Mouse (Mus musculus) testis, adult 2 months (tissue): ENCODE results near the gene Pex11g. TPM values are rescaled to one million over a fixed set of nuclear protein-coding genes. Genes with fewer than 3 reads are reported as not detected.
A peak's percentile ranks its signal among the peaks of the same experiment; 100 is the strongest.

ENCODE experiments used
- H3K27ac ChIP-seq: fragments of 200-500 bp; 2 replicates; pipeline ENCODE4 v1.5.1; 2012; ENCODE audit warnings: low read depth, low read length; ENCODE audit not compliant: control insufficient read depth, insufficient read depth
- H3K27me3 ChIP-seq: fragments of 200-500 bp; 2 replicates; pipeline ENCODE4 v1.6.1; 2012; ENCODE audit warnings: mild to moderate bottlenecking, low read length, moderate library complexity; ENCODE audit not compliant: control insufficient read depth, insufficient read depth
- H3K36me3 ChIP-seq: fragments of 200-500 bp; 2 replicates; pipeline ENCODE4 v1.6.1; 2012; ENCODE audit warnings: mild to moderate bottlenecking, low read length; ENCODE audit not compliant: control insufficient read depth, insufficient read depth
- H3K4me1 ChIP-seq: fragments of 200-500 bp; 2 replicates; pipeline ENCODE4 v1.6.1; 2012; ENCODE audit warnings: low read length; ENCODE audit not compliant: control insufficient read depth, insufficient read depth
- H3K4me3 ChIP-seq: fragments of 200-500 bp; 2 replicates; pipeline ENCODE4 v1.5.1; 2012; ENCODE audit warnings: low read depth, mild to moderate bottlenecking, low read length, moderate library complexity, mixed read lengths; ENCODE audit not compliant: control insufficient read depth
- CTCF ChIP-seq: fragments of 200-500 bp; IDR thresholded peaks from 2 replicates; pipeline ENCODE4 v1.5.1; 2012; ENCODE audit warnings: low read depth, mild to moderate bottlenecking, inconsistent platforms, low read length, moderate library complexity; ENCODE audit not compliant: control insufficient read depth, insufficient read depth, insufficient replicate concordance
- POLR2A ChIP-seq: fragments of 200-500 bp; IDR thresholded peaks from 2 replicates; pipeline ENCODE4 v1.6.1; 2012; ENCODE audit warnings: low read depth, mild to moderate bottlenecking, inconsistent platforms, low read length, moderate library complexity; ENCODE audit not compliant: control insufficient read depth
- polyA plus RNA-seq: library from polyadenylated mRNA; depleted of rRNA; stranded (reverse); fragments of >200 nt; gene quantifications from 2 replicates; pipeline ENCODE4 v1.2.3, GENCODE M21; 2012

The Pex11g gene
- polyA plus RNA-seq, 1 experiment = 47.9 TPM

DNA sequence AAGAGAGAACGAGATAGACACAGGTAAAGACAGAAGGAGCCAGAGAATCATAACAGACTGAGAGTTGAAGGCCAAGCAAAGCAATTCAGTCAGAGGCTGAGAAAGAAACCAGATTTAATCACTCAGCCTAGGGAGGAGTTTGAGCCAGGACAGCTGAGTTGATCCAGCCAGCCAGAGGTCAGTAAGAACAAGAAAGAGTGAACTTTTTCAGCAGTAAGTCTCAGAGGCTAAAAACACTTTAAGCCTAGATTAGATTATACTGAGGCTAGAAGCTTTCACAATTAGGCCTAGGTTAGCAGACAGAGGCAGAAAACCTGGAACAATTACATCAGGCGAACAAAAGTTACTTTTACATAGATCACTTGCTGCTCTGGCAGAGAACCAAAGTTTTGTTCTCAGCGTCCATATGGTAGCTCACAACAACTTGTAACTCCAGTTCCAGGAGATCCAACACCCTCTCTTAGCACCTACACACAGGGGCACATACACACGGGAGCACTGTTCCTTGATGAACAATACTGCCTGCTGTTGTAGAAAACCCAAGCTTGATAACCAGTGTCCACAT is 12.8 kb upstream of the Pex11g start:
- TF ChIP-seq CTCF (no peak), POLR2A (no peak)
- Histone ChIP-seq H3K4me3 (no peak overlapping the region), H3K27ac (no peak overlapping the region), H3K27me3 (no peaks in the 10 kb centered on the region), H3K4me1 (peaks cover 12% of the 10 kb centered on the region), H3K36me3 (no peaks in the 10 kb centered on the region)

DNA sequence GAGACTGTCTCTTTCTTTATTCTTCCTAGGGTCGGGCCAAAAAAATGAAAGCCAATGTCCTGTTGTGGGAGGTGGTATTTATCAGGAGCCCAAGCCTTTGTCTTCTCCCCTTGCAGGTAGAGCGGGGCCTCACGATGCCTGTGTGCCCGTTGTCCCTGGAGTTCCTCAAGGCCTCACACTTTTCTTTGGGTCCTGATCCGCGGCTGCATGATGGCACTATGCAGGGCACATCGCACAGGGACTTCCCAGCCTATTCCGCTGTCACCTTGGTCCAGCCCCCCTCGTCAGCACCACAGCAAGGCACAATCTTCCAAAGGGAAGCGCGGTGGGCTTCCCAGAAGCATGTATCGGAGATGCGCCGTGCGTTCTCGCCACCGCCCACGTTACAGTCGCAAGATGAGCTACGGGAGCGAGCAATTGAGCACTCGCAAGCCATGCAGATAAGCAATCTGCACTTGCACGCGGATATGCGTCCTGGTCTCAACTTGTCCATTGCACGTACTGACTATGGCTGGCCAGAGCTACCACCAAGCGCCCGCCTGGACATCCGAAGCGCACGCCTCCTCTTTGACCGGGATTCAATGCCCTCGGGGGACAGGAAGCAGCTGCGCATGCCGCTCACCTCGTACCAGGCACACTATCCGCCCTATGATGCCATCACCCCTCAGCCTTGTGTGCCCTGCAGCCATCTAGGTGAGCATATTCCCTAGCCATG is 8.4 kb upstream of the Pex11g start:
- Histone ChIP-seq H3K36me3 (no peaks in the 10 kb centered on the region), H3K27me3 (no peaks in the 10 kb centered on the region), H3K27ac (no peak overlapping the region), H3K4me1 (peaks cover 4% of the 10 kb centered on the region), H3K4me3 (peak overlapping the region; percentile 72)
- no peak for TF ChIP-seq POLR2A
- TF ChIP-seq CTCF = no peak

DNA sequence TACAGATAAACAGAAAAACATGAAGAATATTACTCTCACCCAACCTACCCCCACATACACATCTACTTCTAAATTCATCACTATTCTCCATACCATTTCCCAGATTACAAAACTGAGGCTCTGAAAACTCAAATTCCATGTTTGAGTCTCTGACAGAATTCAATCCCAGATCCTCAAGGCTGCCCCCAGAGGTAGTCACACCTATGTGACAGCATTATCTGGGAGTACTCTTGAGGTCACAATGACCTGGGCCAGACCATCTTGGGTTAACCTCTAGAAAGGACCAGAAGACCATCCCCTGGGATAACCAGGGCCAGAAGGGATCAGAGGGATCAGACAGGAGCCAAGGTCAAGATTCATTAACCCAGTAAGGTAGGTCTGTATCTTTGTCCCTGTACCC is 3.1 kb upstream of the Pex11g start, which contains the start of gene Tex45:
Gene Tex45 (plus strand): TSS at position 301 of the 400 bp plus-strand sequence.
- H3K36me3 ChIP-seq = no peaks in the 10 kb centered on the region
- TF ChIP-seq CTCF = no peak
- no peak for TF ChIP-seq POLR2A
- H3K27ac ChIP-seq = no peak within 1 kb of the TSS
- peak within 1 kb of the TSS; percentile 82 for H3K4me3 ChIP-seq
- no peaks in the 10 kb centered on the region for H3K27me3 ChIP-seq
- peaks cover 3% of the 10 kb centered on the region for H3K4me1 ChIP-seq

DNA sequence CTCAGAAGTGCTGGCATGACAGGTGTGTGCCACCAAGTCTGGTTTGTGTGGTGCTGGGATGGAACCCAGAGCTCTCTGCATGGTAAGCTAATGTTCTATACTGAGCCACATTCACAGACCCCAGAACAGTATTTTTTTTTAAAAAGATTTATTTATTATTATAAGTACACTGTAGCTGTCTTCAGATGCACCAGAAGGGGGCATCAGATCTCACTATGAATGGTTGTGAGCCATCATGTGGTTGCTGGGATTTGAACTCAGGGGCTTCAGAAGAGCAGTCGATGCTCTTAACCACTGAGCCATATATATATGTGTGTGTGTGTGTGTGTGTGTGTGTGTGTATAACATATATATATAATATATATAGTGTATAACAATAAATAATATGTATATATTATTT is 1.4 kb upstream of the Pex11g start:
- H3K36me3 ChIP-seq = no peaks in the 10 kb centered on the region
- peaks cover 3% of the 10 kb centered on the region for H3K4me1 ChIP-seq
- H3K27ac ChIP-seq = no peak overlapping the region
- no peak overlapping the region; the same call in 1 of the 2 replicates for H3K4me3 ChIP-seq
- TF ChIP-seq POLR2A (no peak), CTCF (no peak)
- no peaks in the 10 kb centered on the region for H3K27me3 ChIP-seq

DNA sequence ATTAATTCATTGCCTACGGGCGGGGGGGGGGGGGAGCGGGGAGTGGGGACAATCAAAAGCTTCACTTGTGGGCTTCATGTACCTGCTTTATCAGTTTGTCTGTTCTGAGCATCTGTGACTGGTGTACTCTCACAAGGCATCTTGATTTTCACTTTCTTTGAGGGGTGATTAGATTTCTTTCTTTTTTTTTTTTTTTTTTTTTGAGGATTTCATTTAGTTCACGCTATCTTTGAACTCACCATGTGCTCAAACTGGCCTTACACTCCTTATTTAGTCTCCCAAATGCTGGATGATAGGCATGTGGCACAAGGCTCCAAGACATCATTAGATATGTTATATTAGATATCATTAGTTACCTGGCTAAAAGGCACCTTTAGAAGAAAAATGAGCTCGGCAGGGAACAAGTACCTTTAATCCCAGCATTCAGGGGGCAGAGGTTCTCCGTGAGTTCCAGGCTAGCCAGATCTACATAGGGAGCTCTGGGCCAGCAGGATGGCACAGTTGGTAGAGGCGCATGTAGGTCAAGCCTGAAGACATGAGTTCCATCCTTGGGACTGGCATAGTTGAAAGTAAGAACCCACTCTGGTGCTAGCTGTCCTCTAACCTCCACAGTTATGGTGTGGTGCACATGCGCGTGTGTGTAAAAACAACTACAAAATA is 536 bp upstream of the Pex11g start:
- H3K36me3 ChIP-seq = no peaks in the 10 kb centered on the region
- peaks cover 3% of the 10 kb centered on the region for H3K4me1 ChIP-seq
- H3K4me3 ChIP-seq = peak overlapping the region; percentile 90
- H3K27ac ChIP-seq = peak overlapping the region; percentile 50
- H3K27me3 ChIP-seq = no peaks in the 10 kb centered on the region
- TF ChIP-seq POLR2A (no peak), CTCF (no peak)

DNA sequence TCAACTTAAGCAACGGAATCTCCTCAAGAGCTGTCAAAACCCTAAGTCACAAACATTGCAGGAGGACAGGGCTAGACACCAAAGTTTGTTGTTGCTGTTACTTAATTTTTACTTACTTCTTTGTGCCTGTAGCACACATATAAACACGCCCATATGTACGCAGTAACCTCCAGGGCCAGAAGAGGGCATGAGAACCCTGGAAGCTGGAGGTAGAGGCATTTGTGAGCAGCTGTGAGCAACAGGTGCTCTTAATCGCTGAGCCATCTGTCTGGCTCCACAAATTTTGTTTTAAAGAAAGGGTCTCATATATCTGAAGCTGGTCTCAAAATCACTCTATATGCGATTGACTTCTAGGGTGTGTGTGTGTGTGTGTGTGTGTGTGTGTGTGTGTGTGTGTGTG is 3.2 kb downstream of the Pex11g start:
- H3K27ac ChIP-seq = no peak overlapping the region
- no peaks in the 10 kb centered on the region for H3K27me3 ChIP-seq
- H3K4me1 ChIP-seq = peaks cover 3% of the 10 kb centered on the region
- H3K4me3 ChIP-seq = no peak overlapping the region
- H3K36me3 ChIP-seq = no peaks in the 10 kb centered on the region
- TF ChIP-seq POLR2A (no peak), CTCF (0 out of 2 replicates have a peak, but pooled peaks have one; percentile 14)

GRCm38 (mm10) chr8:3463248-3463647 is 4.2 kb downstream of the Pex11g start:
- Histone ChIP-seq H3K4me3 (no peak overlapping the region), H3K36me3 (no peaks in the 10 kb centered on the region), H3K27me3 (no peaks in the 10 kb centered on the region), H3K4me1 (peaks cover 2% of the 10 kb centered on the region), H3K27ac (no peak overlapping the region)
- TF ChIP-seq POLR2A (no peak), CTCF (no peak)
